Mouse (Mus musculus) left cerebral cortex, postnatal 14 days (tissue): ENCODE measurements around the gene Adgre4. TPM values are rescaled to one million over a fixed set of nuclear protein-coding genes. Genes with fewer than 3 reads are reported as not detected.

Experiments
- DNase-seq, 2 experiments: peaks; one replicate each; pipeline ENCODE4 v3.0.0; 2021 to 2022; ENCODE audit warnings: low spot score in 2 of 2, mixed read lengths in 1 of 2
- intact Hi-C: fragments of 180-260 bp; cut with DNase I; formaldehyde crosslinking; loops from one replicate; pipeline ENCODE4 v1.15.1; 2025
- total RNA-seq, 2 experiments: library from RNA; stranded (reverse); gene quantifications; 2 replicates each; pipeline ENCODE4 v1.2.3; 2021

Adgre4 gene
- total RNA-seq, 2 experiments from 2014 or later, result not detected

DNA sequence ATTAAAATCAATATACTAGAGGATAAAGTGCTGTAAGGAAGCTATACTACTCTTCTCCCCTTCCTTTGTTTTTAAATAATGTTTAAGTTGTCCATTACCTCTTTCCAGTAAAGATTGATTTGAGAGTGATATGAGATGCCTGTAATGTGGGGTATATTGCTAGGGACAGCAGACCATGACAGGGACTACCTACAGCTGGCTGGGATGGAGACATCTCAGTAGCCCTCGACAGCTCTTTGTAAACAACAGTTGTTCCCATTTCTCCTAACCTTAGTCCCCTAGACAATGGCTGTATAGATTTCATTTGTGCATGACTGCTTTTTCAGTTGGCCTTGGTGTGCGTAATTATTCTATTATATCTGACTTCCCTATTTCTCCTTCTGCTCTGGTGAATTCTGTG, 153.3 kb downstream of the Adgre4 start:
- intact Hi-C loops, result no loop called here
- DNase-seq, result no peak

Other genes starting within 250 kb of the Adgre4 start
- not detected for gene Vmn2r118, start 124.8 kb upstream of the Adgre4 start, total RNA-seq
- gene Pot1b, start 37.4 kb upstream of the Adgre4 start, total RNA-seq, result 1 to 10 TPM; 5.9 to 6.4 TPM
- gene Zfp119a, start 128.9 kb downstream of the Adgre4 start, total RNA-seq, result 1 to 10 TPM; 6.7 to 9.1 TPM
- gene Zfp959, start 142.1 kb downstream of the Adgre4 start, total RNA-seq, result 1 to 10 TPM; 6.1 TPM
- gene Zfp119b, start 199.5 kb downstream of the Adgre4 start, total RNA-seq, result 1 to 10 TPM; 2.9 to 3.6 TPM
- gene Ebi3, start 202.7 kb downstream of the Adgre4 start, total RNA-seq, result 1 to 10 TPM; 2.0 to 3.3 TPM
- gene Yju2, start 209.1 kb downstream of the Adgre4 start, total RNA-seq, result 10 to 100 TPM; 14.2 to 15.0 TPM
- gene Shd, start 220.5 kb downstream of the Adgre4 start, total RNA-seq, result 10 to 100 TPM; 34.3 to 39.5 TPM
- 10 to 100 TPM; 89.9 to 97.3 TPM for gene Fsd1, start 236.5 kb downstream of the Adgre4 start, total RNA-seq